Mouse (Mus musculus) limb, embryonic 14.5 days (tissue): Measurements from ENCODE around the gene Bbc3. TPM values are rescaled to one million over a fixed set of nuclear protein-coding genes. Genes with fewer than 3 reads are reported as not detected.

Experiments used
- ATAC-seq: fragments of 200-750 bp; cut with Nextera tagmentation; 2 replicates; pipeline ENCODE4 v1.8.0; 2017; ENCODE audit warnings: low read depth, moderate number of reproducible peaks, moderate TSS enrichment; ENCODE audit not compliant: low FRiP score
- DNase-seq: peaks from one replicate; pipeline ENCODE4 v3.0.0-alpha.2; 2015; ENCODE audit warnings: low spot score
- H3K27ac ChIP-seq: fragments of 300-500 bp; sonication (generic); replicated peaks from 2 replicates; pipeline ENCODE4 v1.5.1; 2014; ENCODE audit warnings: low read depth, mild to moderate bottlenecking, low read length, moderate library complexity, mixed read lengths
- H3K27me3 ChIP-seq: fragments of 300-500 bp; sonication (generic); 2 replicates; pipeline ENCODE4 v1.6.1; 2014; ENCODE audit warnings: low read length, mixed read lengths; ENCODE audit not compliant: control insufficient read depth, insufficient read depth
- H3K36me3 ChIP-seq: fragments of 300-500 bp; sonication (generic); 2 replicates; pipeline ENCODE4 v1.6.1; 2014; ENCODE audit warnings: mild to moderate bottlenecking, low read length, moderate library complexity, mixed read lengths; ENCODE audit not compliant: control insufficient read depth, insufficient read depth
- H3K4me1 ChIP-seq: fragments of 300-500 bp; sonication (generic); 2 replicates; pipeline ENCODE4 v1.6.1; 2014; ENCODE audit warnings: antibody characterized with exemption, low read length, mixed read lengths; ENCODE audit not compliant: control insufficient read depth, insufficient read depth
- H3K4me2 ChIP-seq: fragments of 300-500 bp; sonication (generic); replicated peaks from 2 replicates; pipeline ENCODE4 v1.6.1; 2014; ENCODE audit warnings: low read depth, mild to moderate bottlenecking, low read length, moderate library complexity; ENCODE audit not compliant: severe bottlenecking
- H3K4me3 ChIP-seq: fragments of 300-500 bp; sonication (generic); replicated peaks from 2 replicates; pipeline ENCODE4 v1.5.1; 2014; ENCODE audit warnings: low read length
- H3K9ac ChIP-seq: fragments of 300-500 bp; sonication (generic); 2 replicates; pipeline ENCODE4 v1.6.1; 2014; ENCODE audit warnings: mild to moderate bottlenecking, low read depth, low read length, moderate library complexity; ENCODE audit not compliant: severe bottlenecking
- H3K9me3 ChIP-seq: fragments of 300-500 bp; sonication (generic); 2 replicates; pipeline ENCODE4 v1.6.1; 2016; ENCODE audit warnings: low read length; ENCODE audit not compliant: control insufficient read depth
- POLR2A ChIP-seq: fragments of 200-500 bp; IDR thresholded peaks from 2 replicates; pipeline ENCODE4 v1.8.0; 2012; ENCODE audit warnings: inconsistent platforms, mild to moderate bottlenecking, moderate library complexity, borderline replicate concordance; ENCODE audit not compliant: insufficient read depth, insufficient read length; ENCODE audit errors: extremely low read depth
- WGBS: fragments of 180-500 bp; shearing (Covaris S2); extraction: QIAGEN DNeasy Blood & Tissue Kit; methylation state at CpG from one replicate; pipeline ENCODE4 v1.1.7; 2014; 5-methylcytosine and 5-hydroxymethylcytosine counted together
- polyA plus RNA-seq, 2 experiments: library from polyadenylated mRNA; depleted of rRNA in 1 of 2; stranded (reverse) in 1 of 2; unstranded in 1 of 2; fragments of >200 nt; fragmentation: Nextera tagmentation in 1 of 2; extraction: Ambion mirVana in 1 of 2; gene quantifications; 2 replicates each; pipeline versions ENCODE4 v1.2.1 to v1.2.3; 2012 to 2014

Bbc3 gene
- polyA plus RNA-seq, 2 experiments: 3.7 to 7.4 TPM

DNA sequence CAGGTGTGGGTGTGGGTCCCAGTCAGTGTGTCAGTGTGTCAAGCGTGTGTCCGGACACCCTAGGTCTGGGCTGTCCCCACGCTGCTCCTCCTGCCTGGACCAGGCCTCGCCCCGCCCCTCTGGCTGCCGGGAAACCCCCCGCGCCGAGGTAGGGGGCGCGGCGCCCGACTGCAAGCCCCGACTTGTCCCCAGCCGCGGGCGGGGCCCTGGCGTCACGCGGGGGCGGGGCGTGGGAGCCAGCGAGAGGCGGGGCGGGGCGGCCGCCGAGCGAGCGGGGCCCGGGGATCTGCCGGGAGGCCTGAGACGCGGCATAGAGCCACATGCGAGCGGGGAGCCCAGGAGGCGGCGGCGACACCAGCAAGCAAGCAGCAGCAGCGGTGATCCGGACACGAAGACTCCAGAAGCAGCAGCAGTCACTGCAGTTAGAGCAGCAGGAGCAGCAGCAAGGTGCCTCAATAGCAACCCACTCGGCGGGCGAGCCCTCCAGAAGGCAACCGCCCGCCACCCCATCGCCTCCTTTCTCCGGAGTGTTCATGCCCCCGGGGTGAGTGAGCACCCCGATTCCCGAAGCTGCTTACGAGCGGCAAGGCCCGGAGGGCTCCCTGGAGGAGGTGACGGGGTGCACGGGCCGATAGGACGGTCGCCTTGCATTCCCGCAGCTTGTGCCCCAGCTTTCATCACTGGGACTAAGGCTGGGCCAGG is 1.3 kb downstream of the Bbc3 start:
- H3K36me3 ChIP-seq: no peaks in the 10 kb centered on the region
- 0 out of 2 replicates have a peak, but pooled peaks cover 5% of the 10 kb centered on the region for H3K27me3 ChIP-seq
- H3K4me1 ChIP-seq: peaks cover 42% of the 10 kb centered on the region
- peak overlapping the region; percentile 97 for H3K4me2 ChIP-seq
- peak overlapping the region; percentile 56 for H3K9ac ChIP-seq
- 2% methylated on average over 46 of the region's 61 CpGs for WGBS
- no peak for TF ChIP-seq POLR2A
- peak overlapping the region; percentile 61 for H3K4me3 ChIP-seq
- no peaks in the 10 kb centered on the region for H3K9me3 ChIP-seq
- ATAC-seq: peak; percentile 37
- H3K27ac ChIP-seq: peak overlapping the region; percentile 27; the same call in 1 of the 2 replicates
- DNase-seq: peak; percentile 68

DNA sequence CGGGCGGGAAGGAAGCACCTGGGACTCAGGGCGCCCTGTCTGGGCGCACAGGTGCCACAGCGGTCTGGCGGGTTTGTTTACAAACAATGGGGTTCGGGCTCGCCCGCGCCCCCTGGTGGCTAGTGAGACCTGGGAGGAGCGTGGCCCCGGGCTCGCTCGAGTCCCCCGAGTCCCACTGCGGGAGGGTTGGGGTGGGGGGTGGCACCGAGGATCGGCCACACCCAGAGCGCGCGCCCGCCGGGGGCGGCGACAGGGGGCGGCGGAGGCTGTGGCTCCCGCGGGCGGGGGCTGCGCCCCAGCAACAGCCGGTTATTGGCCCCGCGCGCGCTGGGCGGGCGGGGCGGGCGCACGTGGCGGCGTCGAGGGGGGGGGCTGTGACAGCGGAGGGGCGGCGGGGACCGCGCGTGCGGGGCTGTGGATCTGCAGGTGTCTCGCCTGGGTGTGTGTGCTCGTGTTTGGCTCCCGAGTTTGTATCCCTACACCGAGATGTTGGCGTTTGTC is 1.9 kb downstream of the Bbc3 start:
- TF ChIP-seq POLR2A: no peak
- peak overlapping the region; percentile 56 for H3K9ac ChIP-seq
- DNase-seq (peak; percentile 65), ATAC-seq (0 out of 2 replicates have a peak, but pooled peaks have one; percentile 5)
- H3K4me3 ChIP-seq: peak overlapping the region; percentile 61
- H3K27me3 ChIP-seq: 0 out of 2 replicates have a peak, but pooled peaks cover 5% of the 10 kb centered on the region
- no peaks in the 10 kb centered on the region for H3K36me3 ChIP-seq
- H3K4me1 ChIP-seq: peaks cover 42% of the 10 kb centered on the region
- peak overlapping the region; percentile 33; the same call in 1 of the 2 replicates for H3K27ac ChIP-seq
- peak overlapping the region; percentile 97 for H3K4me2 ChIP-seq
- WGBS: 0% methylated on average over 26 of the region's 56 CpGs
- no peaks in the 10 kb centered on the region for H3K9me3 ChIP-seq

DNA sequence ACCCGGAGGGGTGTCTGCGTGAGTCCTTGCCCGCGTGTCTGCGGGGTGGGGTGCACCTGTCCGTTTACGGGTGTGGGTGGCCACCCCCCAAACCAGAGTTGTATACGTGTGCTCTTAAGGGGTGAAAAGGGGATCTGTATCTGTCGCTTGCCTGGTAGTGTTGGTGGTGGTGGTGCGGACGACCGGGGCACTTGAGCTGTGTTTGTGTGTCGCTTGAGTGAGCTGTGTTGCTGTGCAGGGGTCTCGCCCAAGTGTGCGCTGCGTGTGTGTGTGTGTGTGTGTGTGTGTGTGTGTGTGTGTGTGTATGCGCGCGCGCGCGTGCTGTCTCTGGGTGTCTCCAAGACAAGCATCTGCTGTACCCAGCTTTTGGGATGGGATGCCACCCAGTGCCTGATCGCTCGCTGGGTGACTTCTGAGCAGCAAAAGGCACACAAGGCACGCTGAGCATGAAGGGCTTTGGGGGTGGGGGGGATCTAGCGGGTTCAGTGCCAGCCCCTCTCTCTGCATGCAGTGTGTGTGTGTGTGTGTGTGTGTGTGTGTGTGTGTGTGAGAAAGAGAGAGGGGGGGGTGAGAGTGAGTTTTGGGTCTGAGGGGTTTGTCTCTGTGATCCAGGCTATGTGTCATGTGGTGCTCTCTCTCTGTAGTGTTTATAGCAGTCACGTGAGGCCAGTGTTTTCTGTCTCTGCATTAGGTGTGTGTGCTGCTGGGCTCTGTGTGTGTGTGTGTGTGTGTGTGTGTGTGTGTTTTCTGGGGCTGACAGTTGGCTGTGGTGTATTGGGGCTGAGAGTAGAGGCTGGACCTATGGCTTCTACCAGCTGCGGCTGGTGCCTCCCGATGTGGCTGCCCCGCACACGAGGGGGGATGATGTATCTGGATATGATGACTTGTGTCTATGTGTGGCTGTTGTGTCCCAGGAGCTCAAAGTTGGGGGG is 2.6 kb downstream of the Bbc3 start:
- peak overlapping the region; percentile 33; the same call in 1 of the 2 replicates for H3K27ac ChIP-seq
- H3K36me3 ChIP-seq: no peaks in the 10 kb centered on the region
- H3K4me1 ChIP-seq: peaks cover 42% of the 10 kb centered on the region
- no peak for TF ChIP-seq POLR2A
- no peaks in the 10 kb centered on the region for H3K9me3 ChIP-seq
- DNase-seq (peak; percentile 25), ATAC-seq (no peak)
- peak overlapping the region; percentile 97 for H3K4me2 ChIP-seq
- H3K9ac ChIP-seq: peak overlapping the region; percentile 56
- peak overlapping the region; percentile 61 for H3K4me3 ChIP-seq
- H3K27me3 ChIP-seq: 0 out of 2 replicates have a peak, but pooled peaks cover 5% of the 10 kb centered on the region
- under 1% methylated on average over 30 of the region's 31 CpGs for WGBS

DNA sequence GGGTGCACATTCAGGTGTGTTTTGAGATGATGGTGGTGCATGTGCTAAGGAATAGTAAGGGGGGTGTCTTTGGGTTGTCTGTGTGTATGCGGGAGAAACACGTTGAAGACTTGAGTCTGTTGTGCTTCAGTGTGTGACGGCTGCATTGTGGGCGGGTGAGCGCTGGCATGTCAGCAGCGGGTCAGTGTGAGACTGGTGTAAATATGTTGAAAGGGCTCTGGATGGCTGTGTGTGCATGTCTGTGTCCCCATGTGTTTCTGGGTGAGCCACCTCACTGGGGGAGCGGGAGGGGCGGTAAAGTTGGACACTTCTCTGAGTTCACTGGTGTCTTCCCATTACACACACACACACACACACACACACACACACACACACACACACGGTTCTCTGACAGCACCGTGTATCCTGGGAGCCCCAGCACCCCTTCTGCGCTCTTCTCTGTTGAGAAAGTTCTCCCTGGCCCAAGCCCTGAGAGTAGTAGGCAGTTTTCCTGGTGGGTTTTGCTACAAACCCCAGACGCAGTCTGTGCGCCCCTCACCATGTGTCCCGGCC is 3.3 kb downstream of the Bbc3 start:
- DNase-seq (no peak), ATAC-seq (no peak)
- Histone ChIP-seq H3K36me3 (0 out of 2 replicates have a peak, but pooled peaks cover 3% of the 10 kb centered on the region), H3K4me1 (peaks cover 42% of the 10 kb centered on the region), H3K4me2 (peak overlapping the region; percentile 97), H3K27me3 (0 out of 2 replicates have a peak, but pooled peaks cover 5% of the 10 kb centered on the region), H3K9me3 (no peaks in the 10 kb centered on the region), H3K27ac (peak overlapping the region; percentile 52; the same call in 1 of the 2 replicates), H3K4me3 (peak overlapping the region; percentile 61), H3K9ac (peak overlapping the region; percentile 69)
- WGBS: 4% methylated on average over 13 of the region's 14 CpGs
- TF ChIP-seq POLR2A: no peak
